Mouse (Mus musculus) limb, embryonic 14.5 days (tissue): ENCODE data around the gene Otub1. TPM values are rescaled to one million over a fixed set of nuclear protein-coding genes. Genes with fewer than 3 reads are reported as not detected.

Experiments
- ATAC-seq: fragments of 200-750 bp; cut with Nextera tagmentation; 2 replicates; pipeline ENCODE4 v1.8.0; 2017; ENCODE audit warnings: low read depth, moderate number of reproducible peaks, moderate TSS enrichment; ENCODE audit not compliant: low FRiP score
- DNase-seq: peaks from one replicate; pipeline ENCODE4 v3.0.0-alpha.2; 2015; ENCODE audit warnings: low spot score
- H3K27ac ChIP-seq: fragments of 300-500 bp; sonication (generic); replicated peaks from 2 replicates; pipeline ENCODE4 v1.5.1; 2014; ENCODE audit warnings: low read depth, mild to moderate bottlenecking, low read length, moderate library complexity, mixed read lengths
- H3K27me3 ChIP-seq: fragments of 300-500 bp; sonication (generic); 2 replicates; pipeline ENCODE4 v1.6.1; 2014; ENCODE audit warnings: low read length, mixed read lengths; ENCODE audit not compliant: control insufficient read depth, insufficient read depth
- H3K36me3 ChIP-seq: fragments of 300-500 bp; sonication (generic); 2 replicates; pipeline ENCODE4 v1.6.1; 2014; ENCODE audit warnings: mild to moderate bottlenecking, low read length, moderate library complexity, mixed read lengths; ENCODE audit not compliant: control insufficient read depth, insufficient read depth
- H3K4me1 ChIP-seq: fragments of 300-500 bp; sonication (generic); 2 replicates; pipeline ENCODE4 v1.6.1; 2014; ENCODE audit warnings: antibody characterized with exemption, low read length, mixed read lengths; ENCODE audit not compliant: control insufficient read depth, insufficient read depth
- H3K4me2 ChIP-seq: fragments of 300-500 bp; sonication (generic); replicated peaks from 2 replicates; pipeline ENCODE4 v1.6.1; 2014; ENCODE audit warnings: low read depth, mild to moderate bottlenecking, low read length, moderate library complexity; ENCODE audit not compliant: severe bottlenecking
- H3K4me3 ChIP-seq: fragments of 300-500 bp; sonication (generic); replicated peaks from 2 replicates; pipeline ENCODE4 v1.5.1; 2014; ENCODE audit warnings: low read length
- H3K9ac ChIP-seq: fragments of 300-500 bp; sonication (generic); 2 replicates; pipeline ENCODE4 v1.6.1; 2014; ENCODE audit warnings: mild to moderate bottlenecking, low read depth, low read length, moderate library complexity; ENCODE audit not compliant: severe bottlenecking
- H3K9me3 ChIP-seq: fragments of 300-500 bp; sonication (generic); 2 replicates; pipeline ENCODE4 v1.6.1; 2016; ENCODE audit warnings: low read length; ENCODE audit not compliant: control insufficient read depth
- POLR2A ChIP-seq: fragments of 200-500 bp; IDR thresholded peaks from 2 replicates; pipeline ENCODE4 v1.8.0; 2012; ENCODE audit warnings: inconsistent platforms, mild to moderate bottlenecking, moderate library complexity, borderline replicate concordance; ENCODE audit not compliant: insufficient read depth, insufficient read length; ENCODE audit errors: extremely low read depth
- WGBS: fragments of 180-500 bp; shearing (Covaris S2); extraction: QIAGEN DNeasy Blood & Tissue Kit; methylation state at CpG from one replicate; pipeline ENCODE4 v1.1.7; 2014; 5-methylcytosine and 5-hydroxymethylcytosine counted together
- polyA plus RNA-seq, 2 experiments: library from polyadenylated mRNA; depleted of rRNA in 1 of 2; stranded (reverse) in 1 of 2; unstranded in 1 of 2; fragments of >200 nt; fragmentation: Nextera tagmentation in 1 of 2; extraction: Ambion mirVana in 1 of 2; gene quantifications; 2 replicates each; pipeline versions ENCODE4 v1.2.1 to v1.2.3; 2012 to 2014

Gene Otub1
- polyA plus RNA-seq, 2 experiments = 157 to 203 TPM

GRCm38 (mm10) chr19:7182273-7182949 is 23.7 kb downstream of the Otub1 start:
- H3K27ac ChIP-seq = no peak overlapping the region
- H3K9ac ChIP-seq = peak overlapping the region; percentile 41
- H3K4me3 ChIP-seq = peak overlapping the region; percentile 18; the same call in 1 of the 2 replicates
- ATAC-seq = peak; percentile 58
- WGBS = 3% methylated on average over 22 of the region's 23 CpGs
- H3K9me3 ChIP-seq = no peaks in the 10 kb centered on the region
- peaks cover 35% of the 10 kb centered on the region for H3K4me1 ChIP-seq
- TF ChIP-seq POLR2A = no peak
- H3K36me3 ChIP-seq = no peaks in the 10 kb centered on the region
- peak overlapping the region; percentile 43 for H3K4me2 ChIP-seq
- H3K27me3 ChIP-seq = no peaks in the 10 kb centered on the region
- DNase-seq = peak; percentile 54

- no peak for DNase-seq
- H3K4me1 ChIP-seq = peaks cover 36% of the 10 kb centered on the region
- H3K9ac ChIP-seq = no peak overlapping the region
- ATAC-seq = no peak
- H3K27me3 ChIP-seq = no peaks in the 10 kb centered on the region
- TF ChIP-seq POLR2A = no peak
- H3K27ac ChIP-seq = no peak overlapping the region
- WGBS = 59% methylated on average over 7 of the region's 7 CpGs
- H3K36me3 ChIP-seq = no peaks in the 10 kb centered on the region
- no peaks in the 10 kb centered on the region for H3K9me3 ChIP-seq
- no peak overlapping the region for H3K4me3 ChIP-seq
- H3K4me2 ChIP-seq = no peak overlapping the region
Observed at GRCm38 (mm10) chr19:7181496-7181895, 24.6 kb downstream of the Otub1 start.

- no peak overlapping the region for H3K4me3 ChIP-seq
- H3K9ac ChIP-seq = no peak overlapping the region
- H3K4me1 ChIP-seq = peaks cover 39% of the 10 kb centered on the region
- no peak for ATAC-seq
- WGBS = 74% methylated on average over 8 of the region's 8 CpGs
- H3K27ac ChIP-seq = no peak overlapping the region
- no peak for DNase-seq
- H3K36me3 ChIP-seq = no peaks in the 10 kb centered on the region
- TF ChIP-seq POLR2A = no peak
- H3K27me3 ChIP-seq = no peaks in the 10 kb centered on the region
- H3K4me2 ChIP-seq = no peak overlapping the region
- H3K9me3 ChIP-seq = no peaks in the 10 kb centered on the region
Observed at GRCm38 (mm10) chr19:7180756-7181405, 25.2 kb downstream of the Otub1 start.

- Histone ChIP-seq H3K4me3 (no peak overlapping the region), H3K27ac (no peak overlapping the region), H3K9me3 (no peaks in the 10 kb centered on the region), H3K9ac (no peak overlapping the region), H3K4me1 (peaks cover 41% of the 10 kb centered on the region), H3K27me3 (no peaks in the 10 kb centered on the region), H3K36me3 (no peaks in the 10 kb centered on the region), H3K4me2 (no peak overlapping the region)
- no peak for TF ChIP-seq POLR2A
- 49% methylated on average over 3 of the region's 3 CpGs for WGBS
- DNase-seq (no peak), ATAC-seq (no peak)
Observed at GRCm38 (mm10) chr19:7178841-7179452, 27.2 kb downstream of the Otub1 start.

GRCm38 (mm10) chr19:7177804-7178511 is 28.2 kb downstream of the Otub1 start:
- no peaks in the 10 kb centered on the region for H3K36me3 ChIP-seq
- no peak overlapping the region for H3K27ac ChIP-seq
- H3K9me3 ChIP-seq = no peaks in the 10 kb centered on the region
- no peak overlapping the region for H3K4me2 ChIP-seq
- TF ChIP-seq POLR2A = no peak
- no peak overlapping the region for H3K9ac ChIP-seq
- DNase-seq (no peak), ATAC-seq (no peak)
- H3K27me3 ChIP-seq = no peaks in the 10 kb centered on the region
- WGBS = 49% methylated on average over 13 of the region's 13 CpGs
- peaks cover 32% of the 10 kb centered on the region for H3K4me1 ChIP-seq
- H3K4me3 ChIP-seq = no peak overlapping the region
